Mouse (Mus musculus) Muller cell, postnatal 12 days (primary cell): ENCODE results near the gene Gatb.

Experiments used
- DNase-seq: peaks from one replicate; pipeline ENCODE4 v3.0.0-alpha.2; 2015; ENCODE audit errors: inconsistent ontology term

The Gatb gene

GRCm38 (mm10) chr3:85703141-85703882 is 129.4 kb downstream of the Gatb start:
- peak; percentile 19 for DNase-seq
